In the genomic region with DNA sequence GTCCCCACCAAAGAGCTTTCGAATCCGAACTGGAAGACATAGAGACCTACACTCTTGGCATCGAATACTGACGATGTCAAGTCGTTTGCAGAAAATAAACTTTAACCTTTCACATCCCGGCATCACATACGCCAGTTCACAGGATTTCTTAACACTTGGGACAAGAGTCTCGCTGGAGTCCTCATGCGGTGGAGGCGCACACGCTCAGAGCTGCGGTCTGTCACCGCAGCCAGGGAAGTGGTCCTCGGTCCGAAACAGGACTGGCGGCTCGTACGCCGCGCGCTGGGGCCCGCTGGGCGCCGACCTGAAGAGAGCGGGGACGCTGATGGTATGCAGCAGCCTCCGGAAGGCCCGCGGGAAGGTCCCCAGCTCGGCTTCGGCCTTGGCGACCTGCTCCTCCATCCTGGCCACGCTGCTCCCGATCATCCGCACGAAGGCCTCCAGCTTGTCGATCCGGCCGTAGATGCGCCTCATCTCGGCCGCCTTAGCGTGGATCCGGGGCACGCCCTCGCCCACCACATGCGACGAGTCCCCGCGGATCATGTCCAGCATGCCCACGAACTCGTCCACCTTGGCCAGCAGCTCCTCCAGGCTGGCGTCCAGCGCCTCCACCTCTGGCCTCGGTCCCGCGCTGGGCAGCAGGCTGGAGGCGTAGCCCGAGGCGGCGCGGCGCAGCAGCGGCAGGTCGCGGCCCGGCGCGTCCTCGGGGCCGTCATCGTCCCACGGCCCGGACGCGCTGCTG, we compare ENCODE assay signal across 8 mouse cellular contexts. TPM values are rescaled to one million over a fixed set of nuclear protein-coding genes. Genes with fewer than 3 reads are reported as not detected.
A peak's percentile ranks its signal among the peaks of the same experiment; 100 is the strongest.
DNase-seq lines count a peak whose midpoint lies in the region; ATAC-seq and TF ChIP-seq lines count a peak whose summit lies in the region.

No protein-coding gene starts in this region.

- DNase-seq in left cerebral cortex, adult 2 months (ENCODE audit: extremely low spot score in 1 of 2, low spot score in 2 of 2): no peak
- DNase-seq in left cerebral cortex, adult 11 months (ENCODE audit: low spot score): no peak
- DNase-seq in liver, embryonic 11.5 days (ENCODE audit: low spot score): no peak
- DNase-seq in spleen, postnatal 36 days (ENCODE audit: low spot score in 2 of 2): peak; percentile 12 to 19
- DNase-seq in adrenal gland, adult 2 months: no peak
- no peak for DNase-seq in adrenal gland, postnatal 10 days

- peak; percentile 23 for ATAC-seq in forebrain, embryonic 16.5 days
- ATAC-seq in liver, embryonic 11.5 days (replicated peaks; ENCODE audit: low FRiP score): peak; percentile 70

- peak overlapping the region; percentile 71 for H3K27ac ChIP-seq in left cerebral cortex, adult 2 months
- peak overlapping the region; percentile 76 for H3K27ac ChIP-seq in bone marrow, adult 2 months (ENCODE audit: control insufficient read depth, insufficient read depth, low read depth, low read length, poor library complexity)
- no peak overlapping the region for H3K27ac ChIP-seq in forebrain, embryonic 16.5 days (ENCODE audit: low read length)
- H3K27ac ChIP-seq in liver, embryonic 11.5 days (ENCODE audit: low read depth, low read length): no peak overlapping the region; the same call in 1 of the 2 replicates

- no peaks in the 10 kb centered on the region for H3K9me3 ChIP-seq in forebrain, embryonic 16.5 days (ENCODE audit: control insufficient read depth, low read length)
- H3K9me3 ChIP-seq in liver, embryonic 11.5 days (ENCODE audit: control insufficient read depth, low read length): no peaks in the 10 kb centered on the region

- peak overlapping the region; percentile 98 for H3K4me2 ChIP-seq in forebrain, embryonic 16.5 days (ENCODE audit: low read length)
- peak overlapping the region; percentile 89 for H3K4me2 ChIP-seq in liver, embryonic 11.5 days

- no peak for TF ChIP-seq POLR2A in bone marrow, adult 2 months (IDR thresholded peaks at IDR 0.05; ENCODE audit: borderline replicate concordance, control insufficient read depth, low read depth, low read length)

- 0 out of 2 replicates have a peak, but pooled peaks cover 3% of the 10 kb centered on the region for H3K27me3 ChIP-seq in forebrain, embryonic 16.5 days (replicated peaks; ENCODE audit: control insufficient read depth, insufficient read depth, low read length)
- no peaks in the 10 kb centered on the region for H3K27me3 ChIP-seq in liver, embryonic 11.5 days (replicated peaks; ENCODE audit: control insufficient read depth, insufficient read depth, low read length)

- peak overlapping the region; percentile 80 for H3K4me3 ChIP-seq in left cerebral cortex, adult 2 months
- H3K4me3 ChIP-seq in bone marrow, adult 2 months (replicated peaks; ENCODE audit: control insufficient read depth, low read depth, low read length): peak overlapping the region; percentile 97
- H3K4me3 ChIP-seq in forebrain, embryonic 16.5 days (replicated peaks; ENCODE audit: low read length): peak overlapping the region; percentile 96
- H3K4me3 ChIP-seq in liver, embryonic 11.5 days (ENCODE audit: low read depth, low read length): peak overlapping the region; percentile 95

- no peak for TF ChIP-seq CTCF in left cerebral cortex, adult 2 months (IDR thresholded peaks at IDR 0.05)
- TF ChIP-seq CTCF in bone marrow, adult 2 months (IDR thresholded peaks at IDR 0.05; ENCODE audit: control insufficient read depth, insufficient read depth, low read length): no peak

- H3K36me3 ChIP-seq in forebrain, embryonic 16.5 days (ENCODE audit: control insufficient read depth, insufficient read depth): no peaks in the 10 kb centered on the region
- no peaks in the 10 kb centered on the region for H3K36me3 ChIP-seq in liver, embryonic 11.5 days (ENCODE audit: control insufficient read depth, insufficient read depth, low read length)

- intact Hi-C loops in left cerebral cortex, adult 2 months (cut with DNase I): loop anchor here (2.0 to 5.0 kb wide), 2 partner anchors 166 to 219 kb away; no protein-coding TSS in a partner anchor

- no peaks in the 10 kb centered on the region for H3K4me1 ChIP-seq in bone marrow, adult 2 months (ENCODE audit: control insufficient read depth, insufficient read depth, low read length)
- peaks cover 19% of the 10 kb centered on the region for H3K4me1 ChIP-seq in forebrain, embryonic 16.5 days (replicated peaks; ENCODE audit: control insufficient read depth, insufficient read depth, low read length)
- peaks cover 13% of the 10 kb centered on the region; the same call in 1 of the 2 replicates for H3K4me1 ChIP-seq in liver, embryonic 11.5 days (replicated peaks; ENCODE audit: control insufficient read depth, insufficient read depth, low read length)

- 1% methylated on average over 76 of the region's 76 CpGs for WGBS in bone marrow, adult 2 months
- WGBS in forebrain, embryonic 16.5 days: 3% methylated on average over 76 of the region's 76 CpGs
- 2% methylated on average over 73 of the region's 76 CpGs for WGBS in liver, embryonic 11.5 days

- peak overlapping the region; percentile 87 for H3K9ac ChIP-seq in forebrain, embryonic 16.5 days (replicated peaks; ENCODE audit: low read depth, low read length)
- H3K9ac ChIP-seq in liver, embryonic 11.5 days (ENCODE audit: low read depth, low read length): peak overlapping the region; percentile 88

RNA-seq across cellular contexts. Expression of gene Bloc1s4, which starts 0.5 kb away (rescaled TPM):
- 10 to 100 TPM; 19.3 to 19.7 TPM for total RNA-seq in left cerebral cortex, adult 2 months (2021)
- polyA plus RNA-seq in bone marrow, adult 2 months (2011; ENCODE audit: insufficient read depth, insufficient read length, low replicate concordance, missing spikeins): 13.6 and 14.4 TPM in 2 replicates
- polyA plus RNA-seq in forebrain, embryonic 16.5 days (2015; fragmentation: Nextera tagmentation; extraction: Ambion mirVana): 26.0 and 31.4 TPM in 2 replicates
- 29.1 and 30.0 TPM in 2 replicates for polyA plus RNA-seq in liver, embryonic 11.5 days (2014; fragmentation: Nextera tagmentation; extraction: Ambion mirVana)
- total RNA-seq in adrenal gland, adult 2 months (2021): 10 to 100 TPM; 21.9 to 27.5 TPM
- polyA plus RNA-seq in adrenal gland, adult 2 months (2012; rRNA removed): 64.9 and 70.9 TPM in 2 replicates
- total RNA-seq in adrenal gland, postnatal 10 days (2021): 10 to 100 TPM; 22.6 to 27.2 TPM

RNA-seq across cellular contexts. Expression of gene Mrfap1, which starts 48.6 kb away (rescaled TPM):
- total RNA-seq in left cerebral cortex, adult 2 months (2021): 100 to 1,000 TPM; 409 to 435 TPM
- 122 and 153 TPM in 2 replicates for polyA plus RNA-seq in bone marrow, adult 2 months (2011; ENCODE audit: insufficient read depth, insufficient read length, low replicate concordance, missing spikeins)
- 284 and 308 TPM in 2 replicates for polyA plus RNA-seq in forebrain, embryonic 16.5 days (2015; fragmentation: Nextera tagmentation; extraction: Ambion mirVana)
- 366 and 368 TPM in 2 replicates for polyA plus RNA-seq in liver, embryonic 11.5 days (2014; fragmentation: Nextera tagmentation; extraction: Ambion mirVana)
- 100 to 1,000 TPM; 435 to 767 TPM for total RNA-seq in adrenal gland, adult 2 months (2021)
- polyA plus RNA-seq in adrenal gland, adult 2 months (2012; rRNA removed): 215 and 251 TPM in 2 replicates
- total RNA-seq in adrenal gland, postnatal 10 days (2021): 100 to 1,000 TPM; 429 to 477 TPM

RNA-seq across cellular contexts. Expression of gene D5Ertd579e, which starts 52.1 kb away (rescaled TPM):
- 100 to 1,000 TPM in 1 of 2 experiments, 10 to 100 TPM in 1; 93.9 to 111 TPM for total RNA-seq in left cerebral cortex, adult 2 months (2021)
- 23.9 and 28.6 TPM in 2 replicates for polyA plus RNA-seq in bone marrow, adult 2 months (2011; ENCODE audit: insufficient read depth, insufficient read length, low replicate concordance, missing spikeins)
- 35.9 and 39.9 TPM in 2 replicates for polyA plus RNA-seq in forebrain, embryonic 16.5 days (2015; fragmentation: Nextera tagmentation; extraction: Ambion mirVana)
- 19.3 TPM in 2 replicates for polyA plus RNA-seq in liver, embryonic 11.5 days (2014; fragmentation: Nextera tagmentation; extraction: Ambion mirVana)
- total RNA-seq in adrenal gland, adult 2 months (2021): 10 to 100 TPM; 64.4 to 83.5 TPM
- polyA plus RNA-seq in adrenal gland, adult 2 months (2012; rRNA removed): 13.7 and 13.9 TPM in 2 replicates
- 10 to 100 TPM; 49.6 to 64.1 TPM for total RNA-seq in adrenal gland, postnatal 10 days (2021)

Comparison
In these comparisons a context has a peak if more than half of its experiments do, and no peak if none do; other contexts are left out.
1. DNase-seq: peak in spleen, postnatal 36 days (2 of 2); none in left cerebral cortex, adult 2 months (0 of 2), left cerebral cortex, adult 11 months (single experiment), liver, embryonic 11.5 days (single experiment), adrenal gland, adult 2 months (single experiment) and adrenal gland, postnatal 10 days (single experiment).
2. H3K27ac ChIP-seq: peak in left cerebral cortex, adult 2 months (single experiment) and bone marrow, adult 2 months (single experiment); none in forebrain, embryonic 16.5 days (single experiment) and liver, embryonic 11.5 days (single experiment).
3. Peak in every context shown above with its lines, with median percentiles within 50 percentile points of each other: H3K4me3 ChIP-seq.